Mouse (Mus musculus) CH12.LX (cell line): ENCODE data around the gene Sart3. TPM values are rescaled to one million over a fixed set of nuclear protein-coding genes. Genes with fewer than 3 reads are reported as not detected.

Experiments used
- DNase-seq: peaks from one replicate; pipeline ENCODE4 v3.0.0-alpha.2; 2013; ENCODE audit errors: extremely low read depth
- H3K27ac ChIP-seq: 2 replicates; pipeline ENCODE4 v1.5.1; 2012; ENCODE audit warnings: low read depth, mild to moderate bottlenecking, control low read depth, moderate library complexity; ENCODE audit not compliant: insufficient read depth
- H3K27me3 ChIP-seq: replicated peaks from 2 replicates; pipeline ENCODE3; 2012; ENCODE audit warnings: inconsistent platforms
- H3K36me3 ChIP-seq, 2 experiments: replicated peaks in 1 of 2; 2 replicates each; pipeline versions ENCODE3 to v1.6.1; 2012; ENCODE audit warnings: inconsistent platforms in 1 of 2, low read length in 1 of 2, mild to moderate bottlenecking in 1 of 2, mixed read lengths in 1 of 2, moderate library complexity in 1 of 2; ENCODE audit not compliant: control insufficient read depth in 1 of 2, insufficient read depth in 1 of 2
- H3K4me1 ChIP-seq, 2 experiments: 2 replicates each; pipeline ENCODE4 v1.6.1; 2012; ENCODE audit warnings: inconsistent platforms in 1 of 2, moderate library complexity in 1 of 2; ENCODE audit not compliant: insufficient read depth in 2 of 2, control insufficient read depth in 1 of 2
- H3K4me2 ChIP-seq: 2 replicates; pipeline ENCODE4 v1.6.1; 2012; ENCODE audit warnings: low read depth, mild to moderate bottlenecking, control low read depth; ENCODE audit not compliant: poor library complexity, insufficient read depth, severe bottlenecking
- H3K4me3 ChIP-seq, 3 experiments: fragments of 150-350 bp in 1 of 3; sonication (generic) in 1 of 3; replicated peaks in 1 of 3; 2 replicates each; pipeline versions ENCODE3 to v1.5.1; 2011 to 2012; ENCODE audit warnings: low read depth in 2 of 3, low read length in 2 of 3, mild to moderate bottlenecking in 2 of 3, moderate library complexity in 2 of 3, control low read depth in 1 of 3, improper control_type of control experiment in 1 of 3, inconsistent platforms in 1 of 3, mixed read lengths in 1 of 3; ENCODE audit not compliant: poor library complexity in 1 of 3
- H3K79me2 ChIP-seq: replicated peaks from 2 replicates; pipeline ENCODE4 v1.6.1; 2012; ENCODE audit warnings: mild to moderate bottlenecking, moderate library complexity; ENCODE audit not compliant: control insufficient read depth, poor library complexity, insufficient read depth, severe bottlenecking; ENCODE audit errors: extremely low read depth
- H3K9ac ChIP-seq: 2 replicates; pipeline ENCODE4 v1.6.1; 2012; ENCODE audit warnings: low read depth, mild to moderate bottlenecking, control low read depth, moderate library complexity; ENCODE audit not compliant: insufficient read depth
- H3K9me3 ChIP-seq: replicated peaks from 2 replicates; pipeline ENCODE3; 2012; ENCODE audit warnings: low read length, inconsistent platforms, mixed read lengths
- BHLHE40 ChIP-seq: IDR thresholded peaks from 2 replicates; pipeline ENCODE4 v1.6.1; 2011; ENCODE audit warnings: mild to moderate bottlenecking, low read depth, low read length, improper control_type of control experiment
- CTCF ChIP-seq, 2 experiments: IDR thresholded peaks in 1 of 2; conservative IDR thresholded peaks in 1 of 2; 2 replicates each; pipeline ENCODE4 v1.5.1; 2011 to 2012; ENCODE audit warnings: low read depth in 2 of 2, low read length in 2 of 2, improper control_type of control experiment in 1 of 2, inconsistent platforms in 1 of 2, mild to moderate bottlenecking in 1 of 2, moderate library complexity in 1 of 2
- EP300 ChIP-seq: IDR thresholded peaks from 2 replicates; pipeline ENCODE4 v1.6.1; 2011; ENCODE audit warnings: low read length, improper control_type of control experiment
- JUN ChIP-seq: IDR thresholded peaks from 2 replicates; pipeline ENCODE4 v1.6.1; 2011; ENCODE audit warnings: low read depth, mild to moderate bottlenecking, low read length, improper control_type of control experiment, moderate library complexity; ENCODE audit not compliant: insufficient read depth
- MEF2A ChIP-seq: IDR thresholded peaks from 2 replicates; pipeline ENCODE4 v1.6.1; 2014; ENCODE audit warnings: low read depth, mild to moderate bottlenecking, inconsistent platforms, low read length, improper control_type of control experiment, borderline replicate concordance
- PAX5 ChIP-seq: IDR thresholded peaks from 2 replicates; pipeline ENCODE4 v1.6.1; 2012; ENCODE audit warnings: low read length, inconsistent platforms, mixed read lengths
- SIN3A ChIP-seq: IDR thresholded peaks from 2 replicates; pipeline ENCODE4 v1.6.1; 2012; ENCODE audit warnings: low read length, improper control_type of control experiment, inconsistent platforms
- SMC3 ChIP-seq: IDR thresholded peaks from 2 replicates; pipeline ENCODE4 v1.6.1; 2011; ENCODE audit warnings: low read depth, low read length, improper control_type of control experiment
- TCF12 ChIP-seq: IDR thresholded peaks from 2 replicates; pipeline ENCODE4 v1.6.1; 2014; ENCODE audit warnings: low read depth, mild to moderate bottlenecking, inconsistent platforms, low read length, improper control_type of control experiment
- dilution Hi-C: fragments of 300-500 bp; cut with MboI; formaldehyde crosslinking; loops from 2 replicates; pipeline ENCODE4 v1.14.3; 2020; ENCODE audit warnings: low sequenced_read_pairs; ENCODE audit not compliant: extremely low pct_unique_long_range_greater_than_20kb, extremely low pct_ligation_motif_present
- in situ Hi-C: fragments of 300-500 bp; cut with MboI; formaldehyde crosslinking; loops from 3 replicates; pipeline ENCODE4 v1.14.3; 2019; ENCODE audit warnings: low sequenced_read_pairs, low pct_ligation_motif_present, low pct_unique_long_range_greater_than_20kb, mixed read lengths
- polyA plus RNA-seq: library from polyadenylated mRNA; unstranded; fragments of >175 nt; gene quantifications from 2 replicates; pipeline ENCODE4 v1.2.1, GENCODE M21; 2012; ENCODE audit warnings: low read depth; ENCODE audit not compliant: insufficient read length
- total RNA-seq, 2 experiments: library from RNA; depleted of rRNA; stranded (reverse); fragments of 300-350 nt in 1 of 2; fragments of >200 nt in 1 of 2; gene quantifications; 2 replicates each; pipeline ENCODE4 v1.2.3; 2012 to 2014

Gene Sart3
- total and polyA plus RNA-seq, 3 experiments: 28.8 to 104 (median 67.0) TPM

DNA sequence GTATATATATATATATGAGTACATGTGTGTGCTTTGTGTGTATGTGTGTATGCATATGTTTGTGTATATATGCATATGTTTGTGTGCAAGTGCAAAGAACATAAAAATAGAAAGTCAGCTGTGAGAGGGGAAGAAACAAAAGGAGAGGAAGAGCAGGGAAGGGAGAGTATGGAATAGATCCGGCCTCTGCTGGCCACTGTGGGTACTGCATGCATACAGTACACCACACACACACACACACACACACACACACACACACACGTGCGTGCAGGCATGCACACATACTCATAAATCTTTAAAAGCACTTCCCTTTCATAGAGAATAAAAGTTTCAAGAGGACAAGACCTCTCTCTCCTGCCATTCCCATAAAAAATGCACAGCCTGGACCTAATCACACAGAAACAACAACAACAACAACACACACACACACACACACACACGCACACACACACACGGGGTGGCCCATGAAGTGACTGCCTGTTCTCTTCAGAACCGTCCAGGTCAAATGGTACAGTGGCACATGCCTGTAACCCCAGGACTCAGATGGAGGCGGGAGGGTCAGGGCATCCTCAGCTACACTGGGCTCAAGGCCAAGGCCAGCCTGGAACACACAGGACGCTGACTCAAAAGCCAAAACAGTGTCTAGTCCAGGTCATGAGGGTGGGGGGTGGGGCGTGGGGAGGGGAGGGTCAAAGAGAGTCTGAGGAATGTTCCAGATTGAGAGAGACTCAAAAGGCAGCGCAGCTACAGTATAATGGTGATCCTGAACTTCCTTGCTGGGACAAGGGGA, 49.9 kb downstream of the Sart3 start:
- no peaks in the 10 kb centered on the region for H3K79me2 ChIP-seq
- H3K27me3 ChIP-seq: peaks cover 52% of the 10 kb centered on the region
- in situ Hi-C loops: no loop called here
- no peak overlapping the region for H3K4me2 ChIP-seq
- H3K27ac ChIP-seq: no peak overlapping the region
- no peak overlapping the region for H3K9ac ChIP-seq
- TF ChIP-seq CTCF (conservative IDR thresholded peaks at IDR 0.05 in 1 of 2, IDR thresholded peaks at IDR 0.05 in 1 of 2; ENCODE audit: low read depth in 2 of 2, low read length in 2 of 2) (peak in 1 of 2 experiments; percentile 19; a peak in 1 of 4 replicates), SIN3A (no peak)
- TF ChIP-seq, all 38 proteins: peak for 1
- DNase-seq: no peak
- Histone ChIP-seq H3K9me3 (peaks cover 5% of the 10 kb centered on the region), H3K4me3 (no peak overlapping the region), H3K4me1 (peaks cover 3 to 7% of the 10 kb centered on the region in 2 experiments; a peak in 3 of 4 replicates), H3K36me3 (no peaks in the 10 kb centered on the region)
- dilution Hi-C loops: no loop called here

DNA sequence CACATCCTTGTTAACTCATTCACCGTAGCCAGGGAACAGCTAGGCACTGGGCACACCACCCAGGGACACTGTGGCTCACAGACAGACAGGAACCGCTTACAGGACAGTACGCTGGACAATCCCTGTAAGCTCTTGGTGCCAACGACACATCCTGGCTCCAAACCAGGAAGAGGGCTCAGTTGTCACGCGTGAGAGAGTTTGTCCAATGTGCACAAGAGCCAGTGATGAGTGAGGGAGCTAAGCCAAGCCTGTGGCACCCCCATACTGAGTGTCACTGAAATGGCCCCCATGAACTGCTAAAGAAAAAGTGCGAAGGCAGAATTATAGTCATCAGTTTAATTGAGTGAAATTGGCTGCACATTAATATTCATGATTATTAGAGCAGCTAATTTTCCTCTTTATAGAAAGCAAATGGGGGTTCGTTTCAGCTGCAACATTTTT, 53.1 kb downstream of the Sart3 start:
- in situ Hi-C loops: no loop called here
- Histone ChIP-seq H3K27ac (no peak overlapping the region), H3K79me2 (no peaks in the 10 kb centered on the region), H3K4me3 (no peak overlapping the region), H3K36me3 (no peaks in the 10 kb centered on the region), H3K4me2 (no peak overlapping the region), H3K27me3 (peaks cover 42% of the 10 kb centered on the region), H3K4me1 (peaks cover 3 to 7% of the 10 kb centered on the region in 2 experiments; a peak in 3 of 4 replicates), H3K9ac (no peak overlapping the region), H3K9me3 (peaks cover 5% of the 10 kb centered on the region)
- dilution Hi-C loops: no loop called here
- TF ChIP-seq JUN (no peak), PAX5 (no peak), TCF12 (no peak), MEF2A (no peak), BHLHE40 (no peak), SMC3 (no peak)
- DNase-seq: no peak

DNA sequence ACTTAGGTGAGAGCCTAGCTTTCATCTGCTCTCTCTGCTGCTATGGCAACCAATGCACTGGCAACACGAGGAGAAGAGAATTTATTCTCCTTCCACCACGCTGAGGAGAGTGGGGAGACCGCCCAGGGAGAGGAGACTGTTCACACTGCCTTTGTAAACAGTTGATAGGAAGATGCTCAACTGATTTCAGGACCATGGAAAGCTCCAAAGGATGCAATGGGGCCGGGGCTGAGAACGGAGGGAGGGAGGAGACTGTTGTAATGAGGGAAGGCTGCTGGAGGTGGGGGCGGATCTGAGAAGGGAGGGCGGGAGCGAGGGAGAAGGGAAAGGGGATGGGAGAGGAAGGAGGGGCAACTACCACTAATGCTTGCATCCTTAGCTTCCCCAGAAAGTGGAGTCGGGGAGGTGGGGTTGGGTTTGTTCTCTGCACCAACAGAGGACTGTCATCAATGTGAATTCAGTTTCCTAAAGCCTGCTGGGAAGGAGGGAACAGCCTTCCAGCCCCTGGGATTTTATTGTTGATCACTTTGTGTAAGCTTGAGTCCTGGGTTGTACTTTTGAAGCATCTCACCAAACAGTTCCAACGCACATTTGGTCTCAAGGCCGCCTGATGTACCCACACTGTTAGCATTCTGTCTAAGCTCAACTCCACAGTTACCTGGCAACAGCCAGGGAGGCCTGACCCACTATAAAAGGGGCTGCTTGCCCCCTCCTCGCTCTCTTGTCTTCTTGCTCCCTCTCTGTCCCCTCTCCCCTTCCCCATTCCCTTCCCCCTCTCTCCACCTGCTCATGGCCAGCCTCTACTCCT, 55.5 kb downstream of the Sart3 start:
- Histone ChIP-seq H3K4me3 (no peak overlapping the region), H3K4me1 (no peaks in the 10 kb centered on the region), H3K27ac (no peak overlapping the region), H3K79me2 (no peaks in the 10 kb centered on the region), H3K27me3 (peaks cover 44% of the 10 kb centered on the region), H3K9me3 (peaks cover 2% of the 10 kb centered on the region), H3K4me2 (no peak overlapping the region), H3K36me3 (no peaks in the 10 kb centered on the region), H3K9ac (no peak overlapping the region)
- DNase-seq: no peak
- dilution Hi-C loops (no loop called here), in situ Hi-C loops (no loop called here)
- TF ChIP-seq SIN3A (no peak), EP300 (no peak)
